Mouse (Mus musculus): ENCODE data around the gene Itfg1. TPM values are rescaled to one million over a fixed set of nuclear protein-coding genes. Genes with fewer than 3 reads are reported as not detected.
A peak's percentile ranks its signal among the peaks of the same experiment; 100 is the strongest.

Itfg1 gene
- polyA plus RNA-seq, 1 experiment: 16.1 TPM

DNA sequence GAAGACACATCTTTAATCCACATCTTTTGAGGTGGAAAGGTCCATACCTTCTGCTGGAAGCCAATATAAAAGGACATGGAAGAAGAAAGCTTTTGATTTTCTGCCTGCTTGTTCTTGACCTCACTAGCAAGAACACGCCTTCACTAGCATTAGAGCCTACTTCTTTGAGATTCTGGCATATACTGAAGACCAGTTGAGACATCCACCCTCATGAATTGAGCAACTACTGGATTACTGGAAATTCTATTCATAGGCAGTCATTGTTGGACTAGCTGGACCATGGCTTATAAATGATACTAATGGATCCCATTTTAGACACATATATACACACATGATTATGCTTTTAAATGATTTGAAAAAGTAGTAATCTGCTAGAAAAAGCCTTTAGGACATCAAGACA, 56.9 kb downstream of the Itfg1 start:
- TF ChIP-seq CTCF (IDR thresholded peaks at IDR 0.05; ENCODE audit: insufficient read depth, low read length) (no peak), POLR2A (IDR thresholded peaks at IDR 0.05; ENCODE audit: borderline replicate concordance, extremely low read depth, low read depth, low read length) (no peak)
- no peak overlapping the region for H3K4me3 ChIP-seq (replicated peaks; ENCODE audit: extremely low read depth, low read depth, low read length)
- 91% methylated on average over 1 of the region's 1 CpGs for WGBS
- DNase-seq: no peak
- H3K4me1 ChIP-seq (ENCODE audit: control insufficient read depth, insufficient read depth, low read length): no peaks in the 10 kb centered on the region

DNA sequence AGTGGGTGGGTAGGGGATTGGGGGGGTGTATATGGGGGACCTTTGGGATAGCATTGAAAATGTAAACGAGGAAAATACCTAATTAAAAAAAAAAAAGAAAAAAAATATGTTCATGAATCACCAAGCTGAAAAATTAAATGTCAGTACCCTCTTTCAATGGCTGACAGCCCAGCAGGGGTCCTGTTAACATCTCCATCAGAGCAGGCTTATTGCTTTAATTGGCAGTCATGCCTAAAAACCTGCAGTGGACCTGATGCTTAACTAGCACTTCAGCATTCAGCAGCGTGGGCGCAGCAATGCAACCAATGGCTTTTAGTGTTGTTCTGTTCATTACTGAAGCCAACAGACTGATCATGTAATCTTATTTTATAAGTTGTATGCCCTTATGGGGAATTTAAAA, 60.6 kb downstream of the Itfg1 start:
- Histone ChIP-seq H3K4me3 (replicated peaks; ENCODE audit: extremely low read depth, low read depth, low read length) (no peak overlapping the region), H3K4me1 (ENCODE audit: control insufficient read depth, insufficient read depth, low read length) (no peaks in the 10 kb centered on the region)
- no peak for TF ChIP-seq POLR2A (IDR thresholded peaks at IDR 0.05; ENCODE audit: borderline replicate concordance, extremely low read depth, low read depth, low read length)
- TF ChIP-seq CTCF (IDR thresholded peaks at IDR 0.05; ENCODE audit: insufficient read depth, low read length): no peak
- DNase-seq: no peak
- WGBS: 93% methylated on average over 3 of the region's 3 CpGs

- H3K4me3 ChIP-seq (replicated peaks; ENCODE audit: extremely low read depth, low read depth, low read length): no peak overlapping the region
- DNase-seq: no peak
- TF ChIP-seq CTCF (IDR thresholded peaks at IDR 0.05; ENCODE audit: insufficient read depth, low read length): no peak
- TF ChIP-seq POLR2A (IDR thresholded peaks at IDR 0.05; ENCODE audit: borderline replicate concordance, extremely low read depth, low read depth, low read length): no peak
- 95% methylated on average over 2 of the region's 2 CpGs for WGBS
- H3K4me1 ChIP-seq (ENCODE audit: control insufficient read depth, insufficient read depth, low read length): no peaks in the 10 kb centered on the region
Measured at GRCm38 (mm10) chr8:85745053-85745452, 95.7 kb downstream of the Itfg1 start.

GRCm38 (mm10) chr8:85730545-85730944, 110.2 kb downstream of the Itfg1 start:
- no peak for TF ChIP-seq CTCF (IDR thresholded peaks at IDR 0.05; ENCODE audit: insufficient read depth, low read length)
- no peak for TF ChIP-seq POLR2A (IDR thresholded peaks at IDR 0.05; ENCODE audit: borderline replicate concordance, extremely low read depth, low read depth, low read length)
- Histone ChIP-seq H3K4me1 (ENCODE audit: control insufficient read depth, insufficient read depth, low read length) (no peaks in the 10 kb centered on the region), H3K4me3 (replicated peaks; ENCODE audit: extremely low read depth, low read depth, low read length) (no peak overlapping the region)
- DNase-seq: no peak
- WGBS: 78% methylated on average over 3 of the region's 3 CpGs

GRCm38 (mm10) chr8:85717271-85717670, 123.5 kb downstream of the Itfg1 start:
- DNase-seq: no peak
- Histone ChIP-seq H3K4me3 (replicated peaks; ENCODE audit: extremely low read depth, low read depth, low read length) (no peak overlapping the region), H3K4me1 (ENCODE audit: control insufficient read depth, insufficient read depth, low read length) (no peaks in the 10 kb centered on the region)
- WGBS: 83% methylated on average over 5 of the region's 5 CpGs
- TF ChIP-seq POLR2A (IDR thresholded peaks at IDR 0.05; ENCODE audit: borderline replicate concordance, extremely low read depth, low read depth, low read length) (no peak), CTCF (IDR thresholded peaks at IDR 0.05; ENCODE audit: insufficient read depth, low read length) (no peak)

GRCm38 (mm10) chr8:85716696-85717095, 124.0 kb downstream of the Itfg1 start:
- WGBS: 93% methylated on average over 4 of the region's 4 CpGs
- Histone ChIP-seq H3K4me3 (replicated peaks; ENCODE audit: extremely low read depth, low read depth, low read length) (no peak overlapping the region), H3K4me1 (ENCODE audit: control insufficient read depth, insufficient read depth, low read length) (no peaks in the 10 kb centered on the region)
- TF ChIP-seq POLR2A (IDR thresholded peaks at IDR 0.05; ENCODE audit: borderline replicate concordance, extremely low read depth, low read depth, low read length): no peak
- TF ChIP-seq CTCF (IDR thresholded peaks at IDR 0.05; ENCODE audit: insufficient read depth, low read length): no peak
- no peak for DNase-seq

DNA sequence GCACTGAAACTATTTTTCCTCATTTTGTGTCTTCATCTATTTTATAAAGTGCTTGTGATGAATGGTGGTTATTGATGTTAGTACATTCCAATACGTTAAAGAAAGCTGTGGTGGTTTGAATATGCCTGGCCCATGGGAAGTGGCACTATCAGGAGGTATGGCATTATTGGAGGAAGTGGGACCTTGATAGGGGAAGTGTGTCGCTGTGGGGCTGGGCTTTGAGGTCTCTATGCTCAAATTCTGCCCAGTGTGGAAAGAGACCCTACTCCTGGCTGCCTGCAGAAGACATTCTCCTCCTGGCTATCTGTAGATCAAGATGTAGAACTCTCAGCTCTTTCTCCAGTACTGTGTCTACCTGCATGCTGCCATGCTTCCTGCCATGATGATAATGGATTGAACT, 133.7 kb downstream of the Itfg1 start:
- TF ChIP-seq POLR2A (IDR thresholded peaks at IDR 0.05; ENCODE audit: borderline replicate concordance, extremely low read depth, low read depth, low read length) (no peak), CTCF (IDR thresholded peaks at IDR 0.05; ENCODE audit: insufficient read depth, low read length) (no peak)
- WGBS: 75% methylated on average over 2 of the region's 2 CpGs
- no peak for DNase-seq
- Histone ChIP-seq H3K4me3 (replicated peaks; ENCODE audit: extremely low read depth, low read depth, low read length) (no peak overlapping the region), H3K4me1 (ENCODE audit: control insufficient read depth, insufficient read depth, low read length) (no peaks in the 10 kb centered on the region)

DNA sequence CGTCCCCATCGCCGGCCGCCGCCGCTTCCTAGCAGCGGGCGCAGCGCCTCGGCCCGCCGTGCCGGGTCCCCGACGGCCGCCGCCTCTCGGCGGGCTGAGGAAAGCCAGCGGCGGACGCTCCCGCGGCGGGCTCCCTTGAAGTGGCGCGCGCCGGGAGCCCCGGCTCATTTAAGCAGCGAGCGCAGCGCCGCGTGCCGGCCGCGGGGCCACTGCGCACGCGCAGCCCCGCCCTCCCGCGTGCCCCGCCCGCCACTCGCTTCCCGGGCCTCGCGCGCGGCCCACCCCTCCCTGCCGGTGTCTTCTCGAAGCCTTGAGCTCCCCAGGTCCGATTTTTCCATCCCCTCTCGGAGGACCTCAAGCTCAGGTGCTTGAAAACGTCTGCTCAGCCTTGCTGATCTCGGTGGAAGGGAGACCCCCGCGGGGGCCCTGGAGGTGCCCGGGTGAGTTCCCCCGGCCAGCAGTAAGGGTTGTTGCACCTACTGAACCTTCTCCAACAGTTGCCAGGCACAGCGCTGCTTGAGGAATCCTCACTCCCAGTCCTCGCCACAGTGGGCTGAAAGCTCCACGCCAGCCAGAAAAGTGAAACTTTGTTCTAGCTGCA, 139.9 kb downstream of the Itfg1 start, which contains the start of gene Neto2:
Neto2 (minus strand) TSS at position 174 of the 601 bp plus-strand sequence.
- no peaks in the 10 kb centered on the region for H3K4me1 ChIP-seq (ENCODE audit: control insufficient read depth, insufficient read depth, low read length)
- H3K4me3 ChIP-seq (replicated peaks; ENCODE audit: extremely low read depth, low read depth, low read length): peak within 1 kb of the TSS; percentile 56
- WGBS: 4% methylated on average over 65 of the region's 65 CpGs
- DNase-seq: peak; percentile 48
- no peak for TF ChIP-seq CTCF (IDR thresholded peaks at IDR 0.05; ENCODE audit: insufficient read depth, low read length)
- no peak for TF ChIP-seq POLR2A (IDR thresholded peaks at IDR 0.05; ENCODE audit: borderline replicate concordance, extremely low read depth, low read depth, low read length)

- WGBS: under 1% methylated on average over 84 of the region's 84 CpGs
- 0 out of 2 replicates have a peak, but pooled peaks have one; percentile 7 for TF ChIP-seq CTCF (IDR thresholded peaks at IDR 0.05; ENCODE audit: insufficient read depth, low read length)
- TF ChIP-seq POLR2A (IDR thresholded peaks at IDR 0.05; ENCODE audit: borderline replicate concordance, extremely low read depth, low read depth, low read length): no peak
- DNase-seq: peak; percentile 24
- H3K4me1 ChIP-seq (ENCODE audit: control insufficient read depth, insufficient read depth, low read length): no peaks in the 10 kb centered on the region
- H3K4me3 ChIP-seq (replicated peaks; ENCODE audit: extremely low read depth, low read depth, low read length): peak overlapping the region; percentile 43
Measured at GRCm38 (mm10) chr8:85700101-85700750, 140.5 kb downstream of the Itfg1 start.

DNA sequence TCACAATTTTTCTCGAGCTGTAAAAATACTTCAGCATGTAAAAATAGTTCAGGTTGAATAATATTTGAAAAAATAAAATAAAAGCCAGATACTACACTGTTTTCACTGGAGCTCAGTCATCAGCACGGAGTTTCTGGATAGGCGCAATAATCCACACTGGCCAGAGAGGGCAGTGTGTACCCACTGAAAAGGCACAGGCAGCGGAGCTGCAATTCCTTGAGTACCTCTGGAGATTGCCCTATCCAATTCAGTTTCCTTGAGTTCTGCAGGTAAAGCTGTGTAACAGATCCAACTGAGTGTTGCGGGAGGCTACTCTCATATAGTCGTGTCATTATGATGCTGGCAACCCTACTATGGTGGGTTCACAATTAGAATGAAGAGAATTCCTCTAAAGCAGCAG, 141.7 kb downstream of the Itfg1 start:
- TF ChIP-seq POLR2A (IDR thresholded peaks at IDR 0.05; ENCODE audit: borderline replicate concordance, extremely low read depth, low read depth, low read length): no peak
- TF ChIP-seq CTCF (IDR thresholded peaks at IDR 0.05; ENCODE audit: insufficient read depth, low read length): peak; percentile 96
- WGBS: 2% methylated on average over 6 of the region's 6 CpGs
- no peaks in the 10 kb centered on the region for H3K4me1 ChIP-seq (ENCODE audit: control insufficient read depth, insufficient read depth, low read length)
- peak overlapping the region; percentile 23 for H3K4me3 ChIP-seq (replicated peaks; ENCODE audit: extremely low read depth, low read depth, low read length)
- peak; percentile 63 for DNase-seq

Other genes with a start within 250 kb of the Itfg1 start
- 0.42 and 0.67 TPM in 2 replicates for gene Neto2, start 140.0 kb downstream of the Itfg1 start, polyA plus RNA-seq (2012; rRNA removed)
- gene Phkb, start within 50 bp of the Itfg1 start, polyA plus RNA-seq (2012; rRNA removed): 4.4 and 8.6 TPM in 2 replicates